Mouse (Mus musculus) lung, postnatal 10 days (tissue): ENCODE data around the gene Apopt1.

ENCODE experiments used
- DNase-seq: peaks from one replicate; pipeline ENCODE4 v3.0.0; 2021

Apopt1 gene

DNA sequence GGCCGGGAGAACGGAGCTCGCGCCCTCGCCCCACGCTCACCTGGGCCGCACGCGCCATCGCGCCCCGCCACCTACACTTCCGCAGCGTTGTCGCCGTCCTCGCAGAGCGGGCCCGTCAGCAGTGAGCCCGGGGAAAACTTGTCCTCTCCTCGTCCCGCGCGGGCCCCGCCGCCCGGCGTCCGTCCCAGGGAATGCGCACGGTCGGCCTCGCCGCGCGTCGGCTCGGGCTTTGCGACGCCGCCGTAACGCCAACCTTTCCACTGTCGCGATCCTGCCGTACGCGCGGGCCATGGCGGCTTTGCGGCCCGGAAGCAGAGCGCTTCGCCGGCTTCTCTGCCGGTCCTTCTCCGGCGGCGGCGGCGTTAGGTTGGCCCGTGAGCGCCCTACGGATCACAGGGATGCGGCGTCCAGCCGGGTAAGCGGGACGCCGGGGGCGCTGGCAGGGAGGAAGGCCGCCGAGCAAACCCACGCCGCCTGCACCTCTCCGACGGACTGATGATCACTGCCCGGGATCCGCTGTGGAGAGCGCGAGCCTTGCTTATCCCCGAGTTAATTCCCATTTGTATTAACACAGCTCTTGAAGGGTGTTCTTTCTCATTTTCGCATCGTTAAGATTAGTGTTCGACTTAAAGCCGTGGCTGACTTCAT, at the start of gene Apopt1, which contains the start of gene Bag5:
Gene Apopt1 (plus strand): TSS at position 258 of the 648 bp plus-strand sequence.
Gene Bag5 (minus strand): TSS at position 254 of the 648 bp plus-strand sequence.
- DNase-seq: peak; percentile 94

DNA sequence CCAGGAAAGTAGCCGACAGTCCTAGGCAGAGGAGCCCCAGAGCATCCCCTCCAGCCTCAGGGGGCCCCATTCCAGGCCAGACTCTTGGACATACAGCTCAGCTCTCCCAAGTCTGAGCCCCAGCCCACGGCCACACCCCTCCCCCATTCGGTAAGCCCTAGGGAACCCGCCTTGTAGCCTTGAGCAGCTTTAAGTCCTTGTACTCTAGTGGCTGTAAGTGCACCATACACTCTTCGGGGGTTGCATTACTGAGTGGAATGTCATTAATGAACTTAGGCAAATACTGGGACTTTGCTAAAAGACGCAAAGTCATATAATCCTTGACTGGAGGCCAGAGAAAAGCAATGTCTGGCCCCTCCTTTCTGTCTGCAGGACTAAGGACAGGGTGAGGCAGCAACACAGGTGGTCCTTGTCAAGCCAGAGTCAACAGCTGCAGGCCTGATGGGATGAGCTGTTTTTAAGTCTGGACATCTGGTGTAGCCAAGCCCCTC, 48.9 kb upstream of the Apopt1 start:
- peak; percentile 80 for DNase-seq

DNA sequence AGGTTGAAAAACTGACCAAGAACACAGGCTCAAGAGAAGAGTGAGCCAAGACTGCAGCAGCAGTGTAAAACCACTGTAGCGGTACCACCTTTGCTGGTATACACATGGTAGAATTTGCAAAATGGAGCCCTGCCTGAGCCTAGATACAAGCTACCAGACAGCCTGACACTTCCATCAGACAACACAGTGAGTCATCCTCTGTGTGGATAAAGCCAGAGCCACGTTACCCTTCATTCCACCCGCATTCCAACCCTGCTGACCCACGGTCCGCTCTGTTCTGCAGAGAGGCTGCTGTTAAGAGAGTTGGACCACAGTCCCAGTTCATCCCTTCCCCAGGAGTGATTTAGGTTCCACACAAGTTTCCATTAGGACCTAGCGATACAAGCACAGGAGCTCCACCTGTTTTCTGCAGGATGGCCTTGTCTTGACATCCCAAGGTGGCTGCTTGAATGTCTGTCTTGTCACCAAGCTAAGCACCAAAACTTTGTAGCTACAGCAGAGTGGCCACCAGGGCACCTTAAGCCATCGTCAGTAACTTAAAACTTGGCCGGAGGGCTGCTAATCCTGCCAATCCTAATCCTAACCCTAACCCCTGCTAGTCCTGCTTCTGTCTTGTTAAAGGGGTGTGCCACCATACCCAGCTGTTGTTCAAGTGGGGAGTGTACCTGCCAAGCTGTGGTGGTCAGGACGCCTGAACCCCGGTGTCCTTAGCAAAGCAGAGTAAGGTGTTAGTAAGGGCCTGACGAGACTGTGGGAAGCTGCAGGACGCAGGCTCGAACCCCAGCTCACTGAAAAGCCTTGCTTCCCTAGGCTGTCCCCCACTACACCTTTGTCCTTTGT, 47.8 kb upstream of the Apopt1 start:
- peak; percentile 53 for DNase-seq

DNA sequence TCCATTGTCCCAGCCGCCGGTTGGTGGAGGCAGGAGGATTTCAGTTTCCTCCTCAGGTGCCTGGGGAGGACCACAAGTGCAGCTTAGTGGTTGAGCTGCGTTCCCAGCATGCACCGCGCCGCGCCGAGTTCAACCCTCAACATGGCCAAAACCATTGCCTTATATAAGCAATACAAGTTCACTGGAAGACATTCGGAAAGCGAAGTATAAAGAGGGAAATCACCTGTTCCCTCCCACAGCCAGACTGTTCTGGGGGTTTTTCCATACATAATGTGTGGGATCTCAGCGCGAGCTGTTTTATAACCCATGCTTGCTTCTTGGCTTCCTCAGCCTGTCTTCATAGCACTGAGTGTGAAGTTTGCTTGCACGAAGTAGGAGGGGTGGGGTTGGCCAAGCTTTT, 46.7 kb upstream of the Apopt1 start:
- DNase-seq: no peak

DNA sequence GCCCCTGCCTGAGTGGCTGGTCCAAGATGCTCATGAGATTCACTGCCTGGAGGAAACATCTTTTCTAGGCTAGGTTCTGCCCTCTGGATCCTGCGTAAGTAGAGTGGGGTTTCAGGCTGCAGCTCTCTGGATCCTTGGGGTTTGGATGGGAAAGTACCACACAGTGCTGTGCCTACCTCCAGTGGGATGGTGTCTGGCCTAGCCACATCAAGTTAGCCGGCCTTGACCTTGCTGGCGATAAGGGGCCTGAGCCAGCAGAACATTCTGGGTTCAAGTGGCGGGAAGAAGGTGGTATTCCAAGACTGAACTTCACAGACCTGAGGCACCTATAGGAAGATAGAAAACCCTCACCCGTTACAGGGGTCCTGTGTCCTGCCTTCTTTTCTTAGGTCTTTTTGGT, 45.6 kb upstream of the Apopt1 start:
- no peak for DNase-seq

DNA sequence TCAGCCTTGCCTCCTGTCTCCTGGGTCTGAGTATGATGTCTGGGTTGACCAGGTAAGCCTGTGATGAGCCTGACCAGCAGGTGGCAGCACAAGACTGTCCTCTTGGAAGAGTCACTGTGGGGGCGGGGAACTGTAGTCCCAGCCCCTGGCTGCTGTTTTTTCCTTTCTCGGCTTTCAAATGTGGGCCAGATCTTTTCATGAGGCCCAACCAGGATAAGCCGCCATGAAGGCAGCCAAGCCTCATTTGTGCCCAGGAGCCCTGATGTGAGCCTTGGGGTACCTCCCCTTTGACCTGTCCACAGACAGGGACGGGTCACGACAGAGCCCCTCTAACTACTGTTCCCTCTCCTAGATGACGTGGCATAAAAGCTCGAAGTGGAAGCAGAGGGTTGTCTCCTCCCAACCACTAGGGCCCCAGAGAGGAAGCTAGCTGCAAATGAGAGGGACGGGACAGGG, 44.6 kb upstream of the Apopt1 start:
- DNase-seq: peak; percentile 98

DNA sequence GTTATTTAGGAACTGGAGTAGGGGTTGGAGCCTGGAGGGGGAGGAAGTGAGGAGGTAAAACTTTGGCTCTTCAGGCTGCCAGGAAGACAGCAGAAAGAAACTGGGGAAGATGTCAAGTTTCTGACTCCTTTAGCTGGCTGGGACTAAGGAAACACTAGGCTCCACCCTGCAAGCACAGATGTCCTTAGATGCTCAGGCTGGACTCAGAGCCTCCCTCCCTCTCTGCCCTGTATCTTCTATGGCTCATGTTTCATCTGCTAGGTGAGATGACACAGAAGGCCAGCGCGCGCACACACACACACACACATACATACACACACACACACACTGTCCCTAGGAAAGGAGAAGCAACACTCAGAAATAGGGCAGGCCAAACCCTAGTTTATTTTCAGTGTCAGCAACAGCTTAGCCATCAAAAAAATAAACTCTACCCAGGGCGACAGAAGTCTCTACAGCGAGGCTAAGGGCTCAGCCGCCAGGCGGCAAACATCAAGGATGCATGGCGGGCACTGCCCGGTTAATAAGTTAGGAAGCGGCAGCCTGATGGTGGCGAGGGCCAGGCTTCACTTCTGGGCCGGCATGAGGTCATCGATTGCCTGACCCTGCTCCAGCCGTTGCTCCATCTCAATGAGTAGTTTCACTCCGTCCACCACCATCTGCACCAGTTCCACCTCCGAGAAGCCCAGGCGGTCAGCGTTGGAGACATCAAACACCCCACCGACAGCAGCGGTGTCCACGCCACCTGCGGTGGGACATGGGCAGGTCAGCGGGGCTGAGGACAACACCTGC, 43.9 kb upstream of the Apopt1 start:
- peak; percentile 64 for DNase-seq

DNA sequence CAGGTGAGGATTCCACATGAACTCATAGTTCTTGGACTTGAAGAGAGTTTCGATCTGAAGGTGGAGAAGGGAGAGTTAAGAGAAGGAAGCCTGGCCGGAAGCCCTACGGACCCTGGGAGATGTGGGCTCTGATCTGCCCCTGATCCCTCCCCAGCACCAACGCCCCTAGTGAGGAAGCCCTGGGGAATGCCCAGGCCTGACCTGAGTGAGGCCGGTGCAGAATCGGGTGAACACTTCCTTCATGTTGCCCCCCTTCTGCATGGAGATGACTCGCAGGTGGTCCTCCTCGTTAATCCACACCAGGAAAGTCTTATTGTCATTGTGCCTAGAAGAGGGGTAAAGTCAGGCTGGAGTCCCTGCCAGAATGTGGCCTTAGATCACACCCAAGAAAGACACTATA, 43.1 kb upstream of the Apopt1 start:
- no peak for DNase-seq

DNA sequence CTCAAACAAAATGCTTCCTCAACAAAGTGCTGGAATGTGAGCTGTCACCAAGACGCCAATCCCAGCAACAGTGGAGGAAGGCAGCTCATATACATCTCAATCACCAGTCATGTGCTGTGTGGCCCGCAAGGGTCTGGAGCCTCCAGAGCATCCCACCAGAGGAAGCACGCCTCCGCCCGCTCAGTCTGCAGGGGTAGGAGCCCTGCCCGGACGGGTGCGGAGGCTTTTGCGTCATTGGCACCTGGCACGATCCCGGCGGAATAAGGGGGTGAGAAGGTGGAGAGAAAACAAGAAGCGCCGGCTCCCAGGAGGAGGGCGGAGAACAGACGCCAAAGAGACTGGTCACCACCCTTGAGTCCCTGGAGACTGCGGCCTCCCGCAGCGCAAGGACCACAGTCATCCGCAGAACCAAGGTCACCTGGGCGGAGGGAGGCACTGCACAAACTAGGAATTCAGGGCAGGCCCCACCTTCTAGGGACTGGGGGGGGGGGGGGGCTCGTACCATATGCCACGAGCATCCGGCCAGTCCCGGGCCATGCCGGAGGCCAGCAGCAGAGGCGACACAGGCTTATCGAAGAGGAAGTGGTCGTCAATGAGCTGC, 42.6 kb upstream of the Apopt1 start:
- peak; percentile 58 for DNase-seq

DNA sequence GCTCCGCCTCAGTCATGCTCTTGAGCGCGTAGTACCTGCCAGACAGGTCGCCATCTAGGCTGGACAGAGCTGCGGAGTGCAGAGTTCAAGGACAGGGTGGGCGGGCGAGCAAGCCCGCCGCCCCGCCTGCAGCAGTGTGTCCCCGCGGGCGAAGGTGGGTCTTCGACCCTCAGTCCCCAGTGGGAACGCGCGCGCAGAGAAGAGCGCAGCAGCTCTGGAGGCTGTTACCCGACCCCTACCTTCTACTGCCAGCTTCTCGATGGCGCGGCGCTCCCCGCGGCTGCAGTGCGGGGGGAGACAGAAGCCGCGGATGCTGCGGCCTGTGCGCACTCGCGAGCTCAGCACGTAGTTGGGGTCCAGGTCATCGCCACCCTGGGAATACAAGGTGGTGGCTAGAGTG, 42.1 kb upstream of the Apopt1 start:
- no peak for DNase-seq

DNA sequence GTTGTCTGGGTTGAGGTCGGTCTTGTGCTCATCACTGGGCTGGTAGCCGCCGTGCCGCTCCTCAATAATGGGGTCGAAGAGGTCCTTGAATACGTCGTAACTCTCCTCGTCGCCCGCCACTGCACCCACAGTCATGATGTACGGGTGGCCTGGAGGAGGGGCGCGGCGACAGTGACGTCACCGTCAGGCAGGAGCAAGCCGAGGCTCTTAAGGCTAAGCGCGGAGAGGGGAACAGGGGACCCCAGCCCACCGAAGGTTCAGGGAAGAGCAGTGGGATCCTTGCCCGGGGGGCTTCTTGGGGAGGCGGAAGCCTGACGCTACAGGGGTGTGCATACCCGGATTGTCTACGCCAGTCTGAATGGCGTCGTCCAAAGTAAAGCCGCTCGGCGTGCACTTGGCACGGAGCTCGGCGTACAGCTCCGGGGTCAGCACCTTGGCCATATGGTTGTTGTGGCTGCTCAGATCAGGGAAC, 41.6 kb upstream of the Apopt1 start:
- DNase-seq: peak; percentile 78

DNA sequence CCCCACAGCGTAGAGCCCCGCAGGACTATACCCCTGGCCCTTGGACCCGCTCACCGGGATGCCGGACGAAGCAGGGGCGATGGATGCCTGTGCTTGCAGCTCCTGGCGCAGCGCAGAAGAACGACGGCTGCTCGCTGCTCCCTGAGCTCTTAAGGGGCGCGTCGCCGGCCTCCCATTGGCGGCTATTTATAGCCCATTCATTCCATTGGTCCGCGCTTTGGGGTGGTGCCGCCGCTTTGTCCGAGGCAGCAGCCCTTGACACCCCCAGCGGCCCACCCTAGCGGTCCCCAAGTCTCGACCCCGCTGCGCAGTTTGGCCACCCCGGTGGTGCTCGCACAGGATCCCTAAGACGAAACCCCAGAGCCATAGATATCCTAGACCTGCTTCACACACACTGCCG, 40.9 kb upstream of the Apopt1 start, which contains the start of gene Ckb:
Gene Ckb (minus strand): TSS at position 163 of the 400 bp plus-strand sequence.
- peak; percentile 86 for DNase-seq

DNA sequence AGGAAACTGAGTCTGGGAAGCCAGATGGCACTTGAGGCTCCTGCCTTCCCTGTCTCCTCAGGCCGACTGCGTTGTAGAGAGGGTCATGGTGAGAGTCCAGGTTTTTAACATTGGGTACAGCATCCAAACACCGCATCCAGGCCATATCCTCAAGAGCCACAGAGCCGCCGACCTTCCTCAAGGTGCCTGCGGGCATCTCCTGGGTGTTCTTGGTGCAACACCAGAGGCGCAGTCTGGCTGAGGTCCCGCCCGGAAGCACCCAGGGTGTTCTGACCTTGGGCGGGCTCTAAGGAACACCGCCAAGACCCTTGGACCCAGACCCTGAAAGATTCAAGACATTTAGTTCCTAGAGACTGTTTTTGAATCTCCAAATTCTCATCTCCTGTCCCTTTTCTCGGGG, 40.5 kb upstream of the Apopt1 start:
- no peak for DNase-seq

DNA sequence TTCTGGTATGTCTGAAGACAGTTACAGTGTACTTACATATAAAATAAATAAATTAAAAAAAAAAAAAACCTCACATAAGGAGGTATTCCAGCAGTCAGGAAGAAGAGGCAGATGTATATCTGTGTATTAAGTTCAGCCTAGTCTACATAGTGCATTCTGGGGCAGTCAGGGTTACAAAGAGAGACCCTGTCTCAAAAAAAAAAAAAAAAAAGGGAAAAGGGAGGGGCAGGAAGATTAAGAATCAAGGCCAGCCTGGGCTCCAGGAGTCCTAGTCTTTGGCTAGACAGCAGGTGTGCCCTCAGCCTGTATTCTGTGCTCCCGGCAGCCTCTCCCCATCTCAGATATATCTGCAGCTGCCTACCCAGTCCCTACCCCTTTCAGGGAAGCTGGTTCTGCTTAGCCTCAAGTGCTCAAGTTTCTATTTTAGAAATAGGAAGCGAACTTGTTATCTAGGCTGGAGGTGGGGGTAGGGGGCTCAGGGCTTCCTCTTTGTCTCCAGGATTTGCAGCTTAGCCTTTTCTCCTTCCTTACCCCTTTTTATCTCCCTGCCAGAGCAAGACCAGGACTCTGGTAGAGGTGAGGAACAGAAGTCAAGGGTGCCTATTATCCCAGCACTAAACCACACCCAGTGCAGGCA, 38.1 kb upstream of the Apopt1 start:
- DNase-seq: no peak

DNA sequence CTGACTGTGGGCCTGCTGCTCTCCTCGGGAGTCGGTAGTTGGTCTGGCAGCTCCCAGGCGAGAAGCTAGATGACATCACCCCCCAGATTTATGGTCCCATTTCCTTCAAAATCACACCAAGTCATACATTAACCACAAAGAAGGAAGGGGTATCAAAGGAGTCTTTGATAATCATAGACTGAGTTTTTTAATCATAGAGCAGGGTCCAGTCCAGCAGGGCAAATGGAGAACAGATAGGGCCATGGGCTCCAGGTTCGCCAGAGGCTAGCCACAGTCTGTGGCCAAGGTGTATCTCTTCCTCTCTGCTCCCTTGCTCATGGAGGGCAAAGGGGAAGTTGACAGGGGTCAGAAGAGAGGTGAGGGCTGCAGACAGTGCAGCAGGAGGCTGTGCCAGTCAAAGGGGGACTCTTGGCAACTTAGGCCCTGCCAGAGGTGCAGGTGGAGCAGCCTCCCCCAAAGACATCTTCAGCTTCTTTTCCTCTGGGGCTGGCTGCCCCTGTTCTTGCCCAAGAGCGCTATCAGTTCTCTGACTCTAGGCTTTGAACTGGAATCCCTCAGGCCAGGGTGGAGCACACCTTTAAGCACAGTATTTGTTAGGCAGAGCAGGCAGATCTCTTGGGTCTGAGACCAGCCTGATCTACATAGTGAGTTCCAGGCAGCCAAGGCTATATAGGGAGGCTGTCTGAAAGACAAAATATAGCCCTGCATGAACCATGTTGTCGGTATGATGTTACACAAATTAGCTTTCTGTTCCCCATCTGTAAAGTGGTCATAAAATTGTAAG, 37.1 kb upstream of the Apopt1 start:
- no peak for DNase-seq

DNA sequence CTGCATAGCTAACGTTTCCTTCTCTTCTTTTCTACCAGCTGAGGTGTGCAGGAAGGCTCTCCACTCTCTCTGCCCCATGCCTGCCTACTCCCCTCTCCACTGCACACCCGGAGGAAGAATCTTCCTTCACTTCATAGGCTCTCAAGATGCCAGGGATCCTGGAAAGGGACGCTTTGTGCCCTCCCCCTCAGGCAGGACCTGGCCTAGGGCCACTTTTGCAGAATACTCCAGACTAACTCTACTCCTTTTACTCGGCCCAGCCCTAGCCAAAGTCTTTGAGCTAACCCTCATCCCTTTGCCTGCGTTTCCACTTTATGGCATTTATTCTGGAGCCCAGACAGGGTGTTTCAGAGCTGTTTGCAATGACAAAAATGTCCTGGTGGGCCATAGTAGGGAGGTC, 35.6 kb upstream of the Apopt1 start:
- DNase-seq: peak; percentile 72

DNA sequence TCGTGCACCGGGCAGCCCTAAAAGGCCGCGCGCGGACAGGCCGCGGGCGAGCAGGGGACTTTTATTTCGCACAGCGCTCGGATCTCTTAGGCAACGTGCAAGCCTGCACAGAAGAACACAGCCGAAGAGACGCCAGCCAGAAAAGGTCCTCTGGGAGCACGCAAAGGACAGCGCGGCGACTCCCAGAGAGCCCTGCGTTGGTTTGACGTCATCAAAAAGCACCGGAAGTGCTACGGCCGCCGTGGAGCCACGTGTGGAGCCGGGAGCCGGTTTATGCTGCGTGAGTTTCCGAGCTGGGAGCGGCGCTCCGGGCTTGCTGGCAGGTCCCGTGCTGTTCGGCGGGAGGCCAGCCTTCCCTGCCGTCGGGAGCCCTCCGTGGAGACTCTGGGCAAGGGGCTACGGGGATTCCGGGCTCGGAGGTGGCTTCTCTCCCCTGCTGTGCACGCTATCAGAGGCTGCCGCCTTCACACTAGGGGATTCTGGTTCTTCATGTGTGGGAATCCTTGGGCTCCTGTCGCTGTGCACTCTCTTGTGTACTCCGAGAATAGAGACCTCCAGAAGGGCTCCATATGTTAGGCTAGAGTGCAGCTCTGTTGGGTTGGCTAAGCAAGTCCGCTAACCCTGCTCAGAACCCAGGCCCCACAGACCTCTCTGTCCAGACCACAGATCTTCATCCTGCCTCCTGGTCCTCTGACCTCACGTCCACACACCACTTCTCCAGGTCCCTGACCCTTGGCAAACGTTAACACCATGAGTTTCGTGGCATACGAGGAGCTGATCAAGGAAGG, 35.0 kb upstream of the Apopt1 start, which contains the start of gene Trmt61a:
Gene Trmt61a (plus strand): TSS at position 224 of the 788 bp plus-strand sequence.
- peak; percentile 95 for DNase-seq

DNA sequence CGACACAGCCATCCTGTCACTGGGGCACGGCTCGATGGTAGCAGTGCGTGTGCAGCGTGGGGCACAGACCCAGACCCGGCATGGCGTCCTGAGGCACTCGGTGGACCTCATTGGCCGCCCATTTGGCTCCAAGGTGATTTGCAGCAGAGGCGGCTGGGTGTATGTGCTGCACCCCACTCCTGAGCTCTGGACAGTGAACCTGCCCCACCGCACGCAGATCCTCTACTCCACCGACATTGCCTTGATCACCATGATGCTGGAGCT, 34.5 kb upstream of the Apopt1 start:
- DNase-seq: no peak

DNA sequence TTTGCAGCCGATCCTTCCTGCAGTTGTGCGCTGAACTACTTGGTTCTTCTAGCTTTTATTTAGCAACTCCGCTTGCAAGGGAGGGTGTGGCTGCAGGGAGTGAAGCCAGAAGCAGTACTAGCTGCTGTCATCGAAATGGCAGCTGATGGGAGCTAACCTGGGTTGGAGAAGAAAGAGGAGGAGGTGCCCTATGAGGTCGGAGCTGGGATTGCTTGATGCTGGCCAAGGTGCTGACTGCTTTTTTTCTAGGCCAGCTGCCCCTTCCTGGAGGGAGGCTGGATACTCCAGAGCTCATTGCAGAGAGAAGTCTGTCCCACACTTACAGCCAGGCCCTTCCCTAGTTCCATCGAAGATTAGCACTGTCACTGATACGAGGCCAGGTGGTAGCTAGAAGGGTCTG, 34.1 kb upstream of the Apopt1 start:
- no peak for DNase-seq

DNA sequence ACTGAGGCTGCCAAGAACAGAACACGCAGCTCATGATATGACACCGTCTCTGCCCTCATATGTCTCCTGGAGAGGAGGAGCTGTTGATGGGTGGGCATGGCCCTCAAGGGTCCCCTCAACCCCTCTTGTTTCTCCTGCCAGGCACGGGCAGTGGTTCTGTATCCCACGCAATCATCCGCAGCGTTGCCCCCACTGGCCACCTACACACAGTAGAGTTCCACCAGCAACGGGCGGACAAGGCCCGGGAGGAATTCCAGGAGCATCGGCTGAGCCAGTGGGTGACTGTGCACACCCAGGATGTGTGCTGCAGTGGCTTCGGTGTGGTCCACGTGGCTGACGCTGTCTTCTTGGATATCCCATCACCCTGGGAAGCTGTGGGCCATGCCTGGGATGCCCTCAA, 32.4 kb upstream of the Apopt1 start:
- DNase-seq: no peak

DNA sequence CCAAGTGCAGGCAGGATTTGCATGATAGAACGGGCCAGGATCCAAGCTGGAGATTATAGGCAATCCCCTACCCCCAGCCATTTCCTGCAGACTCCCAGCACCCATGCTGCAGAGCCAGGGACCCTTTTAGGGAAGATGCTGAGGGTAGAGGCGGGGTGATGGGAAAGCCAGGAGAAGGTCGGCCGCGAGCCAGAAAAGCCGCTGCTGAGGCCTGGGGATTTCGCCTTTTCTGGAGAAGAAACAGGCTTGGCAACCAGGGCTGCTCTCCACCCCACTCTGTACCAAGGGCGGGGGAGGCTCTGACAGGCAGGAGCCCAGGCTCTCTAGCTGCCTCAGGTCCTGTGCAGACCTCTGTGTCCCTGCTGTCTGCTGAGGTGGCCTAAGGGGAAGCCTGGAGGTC, 31.8 kb upstream of the Apopt1 start:
- DNase-seq: peak; percentile 86
